Mouse (Mus musculus): ENCODE results near the gene Llgl2.

DNA sequence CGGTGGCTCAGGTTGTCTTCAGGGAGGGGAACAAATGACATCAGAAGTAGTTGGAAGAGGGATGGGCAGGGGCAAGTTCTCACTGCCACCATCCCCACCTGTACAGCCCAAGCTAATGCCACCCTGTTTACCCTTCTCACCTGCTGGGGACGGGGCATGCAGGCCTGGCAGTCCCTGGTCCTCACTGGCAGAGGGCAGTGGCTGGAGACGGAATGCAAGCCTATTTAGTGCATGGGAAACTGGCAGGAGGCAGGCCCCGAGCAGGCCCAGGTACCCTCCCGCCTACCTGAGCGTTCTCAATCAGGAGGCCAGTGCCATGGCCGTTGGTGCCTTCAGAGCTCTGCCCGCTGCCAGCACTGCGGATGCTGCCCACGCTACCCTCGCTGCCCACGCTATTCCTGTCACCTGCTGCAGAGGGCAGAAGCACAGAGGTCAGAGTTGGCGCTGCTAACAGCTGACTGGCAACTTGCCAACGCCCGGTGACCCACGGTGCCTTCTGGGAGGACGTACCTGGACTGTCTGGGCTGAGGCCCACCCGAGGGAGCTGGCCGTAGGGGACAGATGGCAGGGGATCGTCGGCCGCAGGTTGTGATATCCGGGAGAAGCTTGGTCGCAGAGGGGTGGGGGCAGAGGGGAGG lies 20.7 kb upstream of the Llgl2 start:
- TF ChIP-seq CTCF (IDR thresholded peaks at IDR 0.05; ENCODE audit: extremely low read depth, insufficient read depth, insufficient read length, insufficient replicate concordance) (no peak), POLR2A (IDR thresholded peaks at IDR 0.05; ENCODE audit: low read depth, low read length) (no peak)
